Mouse (Mus musculus) megakaryocyte, embryonic 14.5 days (primary cell): Measurements from ENCODE around the gene Tmem229b.

Experiments
- FLI1 ChIP-seq: IDR thresholded peaks from 2 replicates; pipeline ENCODE4 v1.6.1; 2012; ENCODE audit warnings: low read length, inconsistent platforms, mixed read lengths
- GATA1 ChIP-seq: IDR thresholded peaks from 3 replicates; pipeline ENCODE4 v1.6.1; 2012; ENCODE audit warnings: mixed read lengths, low read length, inconsistent platforms, borderline replicate concordance

DNA sequence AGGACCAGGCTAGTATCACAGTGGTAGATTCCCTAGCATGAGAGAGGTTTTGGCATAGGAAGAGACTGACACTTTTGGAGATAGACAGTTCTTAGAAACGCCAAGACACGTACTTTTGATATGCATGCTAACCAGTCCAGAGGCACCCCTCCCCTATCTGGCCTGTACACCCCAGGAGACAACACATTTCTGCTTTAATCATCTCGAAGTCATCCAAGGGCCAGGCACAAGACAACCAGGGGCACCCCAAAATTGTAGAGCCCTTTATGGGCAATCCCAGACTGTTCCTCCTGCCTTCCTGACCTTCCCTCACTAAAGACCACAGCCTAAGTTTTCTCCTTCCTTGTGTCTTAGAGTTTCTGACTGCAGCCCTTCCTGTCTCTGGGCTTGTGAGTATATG, 91.9 kb downstream of the Tmem229b start:
- TF ChIP-seq FLI1 (no peak), GATA1 (no peak)
